Mouse (Mus musculus) cerebellum, postnatal 10 days (tissue): ENCODE measurements around the gene C130079G13Rik.
"Not testable (repeated sequence)": the region's sequence is repeated elsewhere in the genome, so short reads cannot be mapped to it uniquely, and the experiment has no call there.

ENCODE experiments used
- DNase-seq, 2 experiments: peaks; one replicate each; pipeline ENCODE4 v3.0.0; 2021; ENCODE audit warnings: mixed read lengths in 2 of 2

The C130079G13Rik gene

DNA sequence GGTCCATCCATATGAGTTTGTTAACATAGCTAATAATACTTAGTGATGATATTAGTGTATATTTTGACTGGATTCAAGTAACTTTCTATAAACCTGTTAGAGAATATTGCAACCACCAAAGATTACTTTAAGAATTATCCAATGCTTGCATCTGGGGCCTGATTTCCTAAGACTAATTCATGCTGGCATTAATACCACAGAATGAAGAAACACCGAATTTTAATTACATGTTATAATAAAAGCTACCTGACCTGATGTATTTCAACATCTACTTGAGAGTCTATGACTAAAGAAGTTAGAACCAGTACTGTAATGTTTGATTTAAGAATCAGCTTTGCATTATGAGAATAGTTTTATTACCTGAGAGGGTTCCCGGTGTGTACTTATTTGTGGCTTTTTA is at the start of gene C130079G13Rik:
TSS of gene C130079G13Rik (plus strand) at position 301 of the 400 bp plus-strand sequence.
- no peak for DNase-seq

DNA sequence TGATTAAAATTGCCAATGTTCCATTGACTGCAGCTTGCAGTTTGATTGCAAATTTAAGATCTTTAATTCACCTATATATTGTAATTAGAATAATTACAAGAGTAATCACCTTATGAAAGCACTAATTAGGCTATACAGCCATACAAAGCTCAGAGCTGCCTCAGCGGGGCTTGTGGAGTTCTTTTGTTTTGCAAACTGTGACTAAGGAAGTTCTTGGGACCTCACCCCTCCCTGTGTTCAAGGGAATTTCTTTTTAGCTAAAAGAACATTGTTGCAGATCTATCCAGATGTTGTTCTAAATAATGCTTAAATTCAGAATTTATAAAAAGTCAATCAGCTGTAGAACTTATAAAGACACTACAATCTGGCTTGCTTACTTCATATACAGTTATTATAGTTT is 47.4 kb upstream of the C130079G13Rik start:
- not testable (repeated sequence) for DNase-seq

- DNase-seq, result not testable (repeated sequence)
Measured at GRCm38 (mm10) chr3:59879801-59880554, 45.0 kb upstream of the C130079G13Rik start.

GRCm38 (mm10) chr3:59893276-59893675 is 31.7 kb upstream of the C130079G13Rik start:
- no peak for DNase-seq

GRCm38 (mm10) chr3:59934621-59935020 is 9.6 kb downstream of the C130079G13Rik start:
- DNase-seq, result no peak

GRCm38 (mm10) chr3:59947294-59947950 is 22.4 kb downstream of the C130079G13Rik start:
- DNase-seq, result peak; percentile 81 to 91

GRCm38 (mm10) chr3:59970891-59971290 is 45.9 kb downstream of the C130079G13Rik start:
- no peak for DNase-seq

- DNase-seq, result no peak
Measured at GRCm38 (mm10) chr3:59974591-59974990, 49.6 kb downstream of the C130079G13Rik start.
